Mouse (Mus musculus): ENCODE results near the gene Chst1.

DNA sequence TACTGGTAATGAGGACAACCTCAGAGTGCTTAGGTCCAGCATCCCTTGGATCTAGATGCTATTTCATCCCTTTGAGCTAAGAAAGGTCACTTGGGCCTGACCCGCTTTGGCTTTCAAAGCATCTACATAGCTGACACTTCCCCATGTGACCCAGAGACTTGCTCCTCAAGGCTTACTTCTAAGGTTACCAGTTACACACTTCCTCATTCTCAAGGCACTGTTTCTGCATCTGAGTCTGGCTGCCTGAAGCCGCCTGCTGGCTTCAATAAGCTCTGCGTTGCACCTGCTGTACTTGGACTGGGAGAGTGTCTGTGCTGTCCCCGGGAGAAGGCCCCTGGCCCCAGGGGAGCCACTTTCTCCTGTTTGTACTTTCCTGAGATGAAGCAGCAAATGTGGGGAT lies 36.6 kb upstream of the Chst1 start:
- TF ChIP-seq CTCF (IDR thresholded peaks at IDR 0.05; ENCODE audit: extremely low read depth, insufficient read depth, low read length): no peak
- no peak for TF ChIP-seq POLR2A (IDR thresholded peaks at IDR 0.05; ENCODE audit: extremely low read depth, insufficient read depth, low read length)

All from cortical plate, adult 2 months (tissue).